Mouse (Mus musculus) intestine, embryonic 15.5 days (tissue): ENCODE data around the gene Tcl1b4. TPM values are rescaled to one million over a fixed set of nuclear protein-coding genes. Genes with fewer than 3 reads are reported as not detected.
"Not testable (repeated sequence)": the region's sequence is repeated elsewhere in the genome, so short reads cannot be mapped to it uniquely, and the experiment has no call there.

Experiments used
- ATAC-seq: fragments of 200-750 bp; cut with Nextera tagmentation; 2 replicates; pipeline ENCODE4 v1.8.0; 2017; ENCODE audit warnings: moderate TSS enrichment, moderate library complexity
- H3K27ac ChIP-seq: fragments of 300-500 bp; sonication (generic); 2 replicates; pipeline ENCODE4 v1.5.1; 2015; ENCODE audit warnings: mild to moderate bottlenecking, inconsistent platforms
- H3K27me3 ChIP-seq: fragments of 300-500 bp; sonication (generic); replicated peaks from 2 replicates; pipeline ENCODE4 v1.6.1; 2015; ENCODE audit warnings: inconsistent platforms
- H3K36me3 ChIP-seq: fragments of 300-500 bp; sonication (generic); 2 replicates; pipeline ENCODE4 v1.6.1; 2015; ENCODE audit warnings: inconsistent platforms
- H3K4me1 ChIP-seq: fragments of 300-500 bp; sonication (generic); replicated peaks from 2 replicates; pipeline ENCODE4 v1.6.1; 2015; ENCODE audit warnings: inconsistent platforms
- H3K4me2 ChIP-seq: fragments of 300-500 bp; sonication (generic); replicated peaks from 2 replicates; pipeline ENCODE4 v1.6.1; 2015; ENCODE audit warnings: mild to moderate bottlenecking, inconsistent platforms
- H3K4me3 ChIP-seq: fragments of 300-500 bp; sonication (generic); replicated peaks from 2 replicates; pipeline ENCODE4 v1.5.1; 2015; ENCODE audit warnings: inconsistent platforms
- H3K9ac ChIP-seq: fragments of 300-500 bp; sonication (generic); 2 replicates; pipeline ENCODE4 v1.6.1; 2015; ENCODE audit warnings: inconsistent platforms
- H3K9me3 ChIP-seq: fragments of 300-500 bp; sonication (generic); 2 replicates; pipeline ENCODE4 v1.6.1; 2016; ENCODE audit warnings: inconsistent platforms
- WGBS: fragments of 180-500 bp; shearing (Covaris S2); methylation state at CpG from one replicate; pipeline ENCODE4 v1.1.7; 2015; 5-methylcytosine and 5-hydroxymethylcytosine counted together
- polyA plus RNA-seq: library from polyadenylated mRNA; unstranded; fragments of >200 nt; fragmentation: Nextera tagmentation; extraction: Ambion mirVana; gene quantifications from 2 replicates; pipeline ENCODE4 v1.2.1, GENCODE M21; 2015

Gene Tcl1b4
- not detected in 2 replicates for polyA plus RNA-seq

DNA sequence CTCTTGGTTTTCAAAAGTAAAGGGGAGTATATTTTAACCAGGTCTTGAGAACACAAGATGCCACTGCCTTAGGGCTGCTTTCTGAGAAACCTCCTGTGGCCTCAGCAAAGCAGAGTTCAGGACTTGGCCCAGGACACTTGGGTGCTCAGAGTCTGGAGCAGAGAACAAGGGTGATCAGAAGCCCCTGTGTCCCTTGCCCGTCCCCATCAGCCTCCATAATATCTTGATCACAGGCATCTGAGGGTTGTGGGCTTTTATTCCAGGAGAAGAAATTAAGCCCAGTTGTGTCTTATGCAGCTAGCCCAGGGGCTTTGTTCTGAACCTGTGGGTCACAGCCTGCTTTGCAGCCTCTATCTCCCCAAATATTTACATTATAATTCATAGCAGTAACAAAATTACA, at the start of gene Tcl1b4:
TSS of gene Tcl1b4 (plus strand) at position 301 of the 400 bp plus-strand sequence.
- H3K4me1 ChIP-seq, ATAC-seq: not testable (repeated sequence)
- WGBS: 90% methylated on average over 1 of the region's 1 CpGs

GRCm38 (mm10) chr12:105155286-105155685, 46.5 kb upstream of the Tcl1b4 start:
- ATAC-seq, H3K9me3 ChIP-seq, H3K4me1 ChIP-seq, H3K36me3 ChIP-seq, H3K27ac ChIP-seq, H3K9ac ChIP-seq, H3K4me2 ChIP-seq, H3K27me3 ChIP-seq, H3K4me3 ChIP-seq: not testable (repeated sequence)
- 63% methylated on average over 4 of the region's 4 CpGs for WGBS

More for the DNA sequence above, at the start of gene Tcl1b4:
- H3K27me3 ChIP-seq, H3K36me3 ChIP-seq, H3K9me3 ChIP-seq, H3K4me2 ChIP-seq, H3K9ac ChIP-seq, H3K4me3 ChIP-seq, H3K27ac ChIP-seq: not testable (repeated sequence)

- Histone ChIP-seq H3K36me3 (no peaks in the 10 kb centered on the region), H3K27ac (no peak overlapping the region), H3K4me3 (no peak overlapping the region), H3K27me3 (no peaks in the 10 kb centered on the region), H3K9ac (no peak overlapping the region), H3K9me3 (no peaks in the 10 kb centered on the region), H3K4me1 (no peaks in the 10 kb centered on the region), H3K4me2 (no peak overlapping the region)
- WGBS: 74% methylated on average over 6 of the region's 6 CpGs
- ATAC-seq: no peak
Observed at GRCm38 (mm10) chr12:105158842-105159241, 42.9 kb upstream of the Tcl1b4 start.

GRCm38 (mm10) chr12:105159390-105159789, 42.4 kb upstream of the Tcl1b4 start, which contains the start of gene Tcl1b1:
Gene Tcl1b1 (plus strand): TSS chr12:105159690.
- no peak within 1 kb of the TSS for H3K9ac ChIP-seq
- no peak within 1 kb of the TSS for H3K4me3 ChIP-seq
- ATAC-seq: no peak
- no peaks in the 10 kb centered on the region for H3K36me3 ChIP-seq
- no peak within 1 kb of the TSS for H3K4me2 ChIP-seq
- no peaks in the 10 kb centered on the region for H3K4me1 ChIP-seq
- H3K27me3 ChIP-seq: no peaks in the 10 kb centered on the region
- no peak within 1 kb of the TSS for H3K27ac ChIP-seq
- H3K9me3 ChIP-seq: no peaks in the 10 kb centered on the region
- 73% methylated on average over 4 of the region's 4 CpGs for WGBS

GRCm38 (mm10) chr12:105166734-105167133, 35.0 kb upstream of the Tcl1b4 start:
- Histone ChIP-seq H3K9me3 (no peaks in the 10 kb centered on the region), H3K4me1 (no peaks in the 10 kb centered on the region), H3K4me2 (no peak overlapping the region), H3K36me3 (no peaks in the 10 kb centered on the region), H3K27me3 (no peaks in the 10 kb centered on the region), H3K9ac (no peak overlapping the region), H3K4me3 (no peak overlapping the region), H3K27ac (no peak overlapping the region)
- WGBS: 71% methylated on average over 3 of the region's 3 CpGs
- ATAC-seq: no peak

- Histone ChIP-seq H3K9me3 (no peaks in the 10 kb centered on the region), H3K4me1 (no peaks in the 10 kb centered on the region), H3K27ac (no peak overlapping the region), H3K4me2 (no peak overlapping the region), H3K36me3 (no peaks in the 10 kb centered on the region), H3K9ac (no peak overlapping the region), H3K27me3 (no peaks in the 10 kb centered on the region), H3K4me3 (no peak overlapping the region)
- 71% methylated on average over 2 of the region's 2 CpGs for WGBS
- ATAC-seq: no peak
Observed at GRCm38 (mm10) chr12:105173366-105173765, 28.4 kb upstream of the Tcl1b4 start.

DNA sequence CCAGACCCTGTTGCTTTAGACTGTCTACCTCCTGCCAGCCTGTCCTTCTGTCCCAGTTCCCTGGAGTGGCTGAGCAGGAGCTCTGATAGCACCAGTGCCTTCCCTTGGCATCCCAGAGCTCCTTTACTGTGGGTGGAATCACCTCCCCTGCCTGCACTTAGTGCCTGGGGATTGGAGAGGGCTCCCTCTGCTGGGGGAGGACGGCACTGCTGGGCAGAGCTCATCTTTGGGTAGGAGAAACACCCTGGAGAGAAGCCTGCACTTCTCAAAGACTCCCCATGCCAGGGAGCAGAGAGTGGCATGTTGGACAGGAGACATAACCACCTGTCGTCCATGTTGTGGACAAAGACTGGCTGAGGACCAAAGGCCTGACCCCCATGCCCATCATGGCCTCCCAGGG, 27.4 kb upstream of the Tcl1b4 start:
- H3K4me1 ChIP-seq, H3K4me3 ChIP-seq, H3K9me3 ChIP-seq, H3K9ac ChIP-seq, H3K36me3 ChIP-seq, H3K27ac ChIP-seq, H3K27me3 ChIP-seq, H3K4me2 ChIP-seq, ATAC-seq: not testable (repeated sequence)
- 27% methylated on average over 2 of the region's 2 CpGs for WGBS

- H3K4me3 ChIP-seq, H3K27ac ChIP-seq, H3K4me1 ChIP-seq, H3K27me3 ChIP-seq, H3K36me3 ChIP-seq, H3K4me2 ChIP-seq, ATAC-seq, H3K9me3 ChIP-seq, H3K9ac ChIP-seq: not testable (repeated sequence)
- 64% methylated on average over 3 of the region's 3 CpGs for WGBS
Observed at GRCm38 (mm10) chr12:105176044-105176443, 25.7 kb upstream of the Tcl1b4 start, which contains the start of gene Tcl1b5. Gene Tcl1b5 (plus strand): TSS chr12:105176344.

DNA sequence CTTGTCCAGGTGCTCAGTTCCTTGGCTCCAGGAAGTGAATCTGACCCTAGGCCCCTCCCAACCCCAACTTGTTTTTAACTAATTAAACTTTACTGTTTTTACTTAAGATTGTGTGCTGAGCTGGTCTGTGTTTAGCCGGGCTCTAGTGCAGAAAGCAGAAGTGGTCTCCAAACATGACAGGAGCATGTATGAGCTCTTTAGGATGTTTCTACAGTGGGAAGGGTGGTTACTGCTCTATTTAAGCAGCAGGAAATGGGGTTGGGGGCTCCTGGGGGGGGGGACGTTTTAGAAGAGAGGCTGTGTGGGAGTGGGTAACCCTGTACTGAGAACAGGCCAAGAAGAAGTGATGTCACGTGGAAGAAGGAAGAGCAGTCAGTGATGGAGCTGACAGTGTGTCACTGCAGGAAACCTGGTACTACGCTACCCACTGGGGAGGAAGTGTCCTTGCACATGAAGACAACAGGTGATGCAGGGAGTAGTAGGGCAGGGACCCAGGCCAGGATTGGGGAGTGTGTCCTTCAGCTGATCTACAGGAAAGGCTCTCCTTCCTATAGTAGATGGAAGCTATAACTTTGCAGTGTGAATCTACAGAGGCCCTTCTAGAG, 20.6 kb upstream of the Tcl1b4 start:
- not testable (repeated sequence) for H3K4me2 ChIP-seq, H3K4me3 ChIP-seq, ATAC-seq, H3K4me1 ChIP-seq, H3K27me3 ChIP-seq, H3K27ac ChIP-seq, H3K9ac ChIP-seq, H3K36me3 ChIP-seq, H3K9me3 ChIP-seq
- WGBS: 76% methylated on average over 4 of the region's 4 CpGs

DNA sequence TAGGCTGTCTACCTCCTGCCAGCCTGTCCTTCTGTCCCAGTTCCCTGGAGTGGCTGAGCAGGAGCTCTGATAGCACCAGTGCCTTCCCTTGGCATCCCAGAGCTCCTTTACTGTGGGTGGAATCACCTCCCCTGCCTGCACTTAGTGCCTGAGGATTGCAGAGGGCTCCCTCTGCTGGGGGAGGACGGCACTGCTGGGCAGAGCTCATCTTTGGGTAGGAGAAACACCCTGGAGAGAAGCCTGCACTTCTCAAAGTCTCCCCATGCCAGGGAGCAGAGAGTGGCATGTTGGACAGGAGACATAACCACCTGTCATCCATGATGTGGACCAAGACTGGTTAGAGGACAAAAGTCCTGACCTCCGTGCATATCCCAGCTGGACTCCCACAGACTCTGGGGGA, 12.8 kb upstream of the Tcl1b4 start:
- not testable (repeated sequence) for ATAC-seq, H3K4me2 ChIP-seq, H3K9ac ChIP-seq, H3K9me3 ChIP-seq, H3K4me1 ChIP-seq, H3K4me3 ChIP-seq, H3K36me3 ChIP-seq, H3K27me3 ChIP-seq, H3K27ac ChIP-seq
- 44% methylated on average over 2 of the region's 2 CpGs for WGBS

DNA sequence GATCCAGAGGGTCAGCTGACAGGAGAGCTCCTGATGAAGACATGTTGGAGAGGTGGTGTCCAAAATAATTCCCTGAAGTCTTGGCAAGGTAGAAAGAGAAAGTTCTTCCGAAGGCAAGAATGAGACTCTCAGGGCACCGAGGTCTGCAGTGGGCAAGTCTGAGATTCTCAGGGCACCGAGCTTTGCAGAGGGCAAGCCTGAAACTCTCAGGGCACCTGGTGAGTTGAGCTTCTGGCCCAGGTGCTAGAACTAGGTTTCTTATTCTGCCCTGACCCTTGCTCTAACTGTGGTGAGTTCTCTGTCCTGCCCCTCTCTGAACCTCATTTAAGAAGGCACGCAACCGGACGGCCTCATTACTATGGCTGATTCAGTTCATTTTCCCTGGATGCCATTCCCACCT, 11.0 kb upstream of the Tcl1b4 start, which contains the start of gene Tcl1b3:
TSS of gene Tcl1b3 (plus strand) at position 301 of the 400 bp plus-strand sequence.
- H3K9me3 ChIP-seq, H3K4me3 ChIP-seq, H3K27me3 ChIP-seq, ATAC-seq, H3K27ac ChIP-seq, H3K36me3 ChIP-seq, H3K4me1 ChIP-seq, H3K4me2 ChIP-seq, H3K9ac ChIP-seq: not testable (repeated sequence)
- WGBS: 87% methylated on average over 6 of the region's 6 CpGs

DNA sequence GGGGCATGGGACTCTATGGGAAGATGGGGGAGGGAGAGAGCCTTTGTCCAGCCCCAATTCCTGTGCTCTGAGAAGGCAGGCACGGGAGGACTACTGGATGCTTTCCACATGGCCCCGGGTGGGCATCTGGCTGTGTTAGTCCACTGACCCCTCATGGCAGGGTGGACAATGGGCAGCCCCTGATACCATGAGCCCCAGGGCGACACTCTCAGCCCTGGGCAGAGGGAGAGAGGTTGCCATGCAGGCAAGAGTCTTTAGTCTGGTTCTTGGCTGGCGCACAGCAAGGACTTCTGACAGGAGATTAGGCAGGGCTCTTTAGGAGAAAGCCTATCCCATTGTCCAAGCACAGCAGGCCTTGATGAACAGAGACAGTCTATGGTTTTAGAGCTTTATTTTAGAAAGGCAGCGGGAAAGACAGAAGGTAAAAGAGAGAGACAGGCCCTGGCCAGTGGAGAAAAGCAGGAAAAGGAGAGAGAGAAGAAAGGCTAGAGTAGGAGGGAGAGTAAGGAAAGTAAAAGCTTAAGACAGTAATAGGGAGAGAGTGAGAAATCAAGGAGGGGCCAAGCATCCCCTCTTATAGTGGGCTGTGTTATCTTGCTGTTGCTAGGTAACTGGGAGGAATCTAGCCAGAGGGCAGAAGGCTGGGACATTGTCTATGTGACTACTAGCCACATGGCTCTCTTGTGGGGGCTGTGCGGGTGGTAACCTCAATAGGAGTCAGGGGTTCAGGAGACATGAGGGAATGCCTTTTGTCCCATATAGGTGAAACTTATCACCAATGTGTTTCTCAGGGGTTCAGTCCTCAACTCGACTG, 1.9 kb upstream of the Tcl1b4 start:
- H3K36me3 ChIP-seq, H3K4me2 ChIP-seq, H3K27ac ChIP-seq, H3K4me3 ChIP-seq, H3K4me1 ChIP-seq, ATAC-seq, H3K9ac ChIP-seq, H3K27me3 ChIP-seq, H3K9me3 ChIP-seq: not testable (repeated sequence)
- 67% methylated on average over 7 of the region's 7 CpGs for WGBS

GRCm38 (mm10) chr12:105207071-105207470, 5.3 kb downstream of the Tcl1b4 start:
- WGBS: 56% methylated on average over 1 of the region's 1 CpGs
- no peak overlapping the region for H3K9ac ChIP-seq
- no peaks in the 10 kb centered on the region for H3K4me1 ChIP-seq
- no peak overlapping the region for H3K4me3 ChIP-seq
- no peak for ATAC-seq
- H3K9me3 ChIP-seq: no peaks in the 10 kb centered on the region
- no peak overlapping the region for H3K4me2 ChIP-seq
- no peaks in the 10 kb centered on the region for H3K27me3 ChIP-seq
- no peaks in the 10 kb centered on the region for H3K36me3 ChIP-seq
- no peak overlapping the region for H3K27ac ChIP-seq
